21 mouse cellular contexts compared by ENCODE assay signal in the genomic region with DNA sequence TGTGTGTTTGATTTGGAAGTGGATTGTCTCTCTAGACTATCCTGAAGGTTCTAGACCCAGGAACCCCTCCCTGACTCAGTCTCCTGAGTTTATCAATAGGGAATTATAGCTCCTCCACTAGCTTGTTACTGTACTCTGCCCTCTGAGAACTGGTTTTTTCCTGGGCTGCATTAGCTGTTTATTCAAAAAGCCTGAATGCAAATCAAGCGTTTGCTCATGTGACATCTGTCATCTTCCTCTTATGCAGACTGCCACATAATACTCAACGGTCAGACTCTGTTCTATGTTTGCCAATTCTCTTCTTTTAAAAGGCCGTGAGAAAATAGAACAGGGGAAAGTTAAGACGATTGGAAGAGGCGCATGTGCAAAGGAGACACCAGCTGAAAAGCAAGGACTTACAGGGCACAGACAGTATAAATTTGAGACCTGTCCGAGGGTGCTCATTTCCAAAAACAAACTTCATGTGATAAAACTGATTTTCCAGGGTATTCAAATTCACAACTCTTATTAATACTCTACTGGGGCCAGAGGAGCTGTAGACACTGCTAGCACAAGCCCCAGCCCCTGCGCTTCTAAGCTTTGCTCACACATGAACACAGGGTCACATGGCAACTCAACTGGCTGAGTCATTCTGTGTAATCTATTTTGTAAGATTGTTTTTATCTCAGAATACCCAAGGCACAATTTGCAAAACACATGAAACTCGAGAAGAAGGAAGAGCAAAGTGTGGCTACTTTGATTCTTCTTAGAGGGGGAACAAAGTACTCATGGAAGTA. TPM values are rescaled to one million over a fixed set of nuclear protein-coding genes. Genes with fewer than 3 reads are reported as not detected.
DNase-seq lines count a peak whose midpoint lies in the region; ATAC-seq lines count a peak whose summit lies in the region.
"Had no signal": no experiment of that assay in that cellular context is flagged by ENCODE, and none has a peak within 500 bp of the region (broad histone marks: within the 10 kb centered on the region; RNA-seq: fewer than 3 reads in every experiment).

No protein-coding gene starts in this region.

- no peak overlapping the region for H3K4me3 ChIP-seq in intestine, embryonic 15.5 days (replicated peaks)
- no peak overlapping the region for H3K4me3 ChIP-seq in heart, embryonic 11.5 days (ENCODE audit: low read depth, low read length)
- H3K4me3 ChIP-seq: erythroblast, embryonic 14.5 days; forebrain, embryonic 15.5 days; limb, embryonic 13.5 days; megakaryocyte, embryonic 14.5 days; neural tube, embryonic 13.5 days had no signal

- 0 out of 2 replicates have a peak, but pooled peaks have one; percentile 63 for ATAC-seq in intestine, embryonic 15.5 days
- ATAC-seq in heart, embryonic 11.5 days (replicated peaks; ENCODE audit: insufficient number of reproducible peaks, low FRiP score, low TSS enrichment), result no peak
- ATAC-seq: forebrain, embryonic 15.5 days; hindbrain, postnatal 0 days had no signal

- WGBS in intestine, embryonic 15.5 days, result 68% methylated on average over 8 of the region's 8 CpGs
- WGBS in heart, embryonic 11.5 days (ENCODE audit: insufficient replicate concordance), result 76% methylated on average over 8 of the region's 8 CpGs

- H3K4me1 ChIP-seq in intestine, embryonic 15.5 days (replicated peaks), result no peaks in the 10 kb centered on the region
- peaks cover 4% of the 10 kb centered on the region; the same call in 1 of the 2 replicates for H3K4me1 ChIP-seq in heart, embryonic 11.5 days (ENCODE audit: control insufficient read depth, insufficient read depth, low read length)
- H3K4me1 ChIP-seq: forebrain, embryonic 15.5 days; limb, embryonic 13.5 days; neural tube, embryonic 13.5 days had no signal

- H3K27ac ChIP-seq in intestine, embryonic 15.5 days, result no peak overlapping the region
- H3K27ac ChIP-seq in heart, embryonic 11.5 days (ENCODE audit: low read depth, low read length), result no peak overlapping the region
- H3K27ac ChIP-seq: forebrain, embryonic 15.5 days; hindbrain, postnatal 0 days; limb, embryonic 13.5 days; neural tube, embryonic 13.5 days had no signal

- peak; percentile 10 for DNase-seq in lung, postnatal 36 days
- no peak for DNase-seq in lung, postnatal 4 days
- DNase-seq in NIH3T3 (ENCODE audit: low read depth), result peak; percentile 39
- DNase-seq in right cerebral cortex, postnatal 25 days, result no peak
- DNase-seq in natural killer cell, adult 2 months (ENCODE audit: low spot score in 2 of 2), result no peak
- DNase-seq: cerebellum, postnatal 10 days; gastrocnemius, postnatal 14 days; heart, postnatal 14 days; lung, adult 2 months; thymus, postnatal 14 days had no signal

- H3K4me2 ChIP-seq in intestine, embryonic 15.5 days (replicated peaks), result no peak overlapping the region
- H3K4me2 ChIP-seq in heart, embryonic 11.5 days, result no peak overlapping the region
- H3K4me2 ChIP-seq: forebrain, embryonic 15.5 days; limb, embryonic 13.5 days; neural tube, embryonic 13.5 days had no signal

- H3K27me3 ChIP-seq in intestine, embryonic 15.5 days (replicated peaks), result no peaks in the 10 kb centered on the region
- H3K27me3 ChIP-seq in heart, embryonic 11.5 days (ENCODE audit: control insufficient read depth, insufficient read depth, low read length), result no peaks in the 10 kb centered on the region
- H3K27me3 ChIP-seq: forebrain, embryonic 15.5 days; limb, embryonic 13.5 days; megakaryocyte, embryonic 14.5 days; neural tube, embryonic 13.5 days had no signal

- no peak overlapping the region for H3K9ac ChIP-seq in intestine, embryonic 15.5 days
- H3K9ac ChIP-seq in heart, embryonic 11.5 days (ENCODE audit: low read depth, low read length), result no peak overlapping the region
- H3K9ac ChIP-seq: forebrain, embryonic 15.5 days; limb, embryonic 13.5 days; neural tube, embryonic 13.5 days had no signal

- H3K36me3 ChIP-seq in intestine, embryonic 15.5 days, result no peaks in the 10 kb centered on the region
- no peaks in the 10 kb centered on the region for H3K36me3 ChIP-seq in heart, embryonic 11.5 days (ENCODE audit: control insufficient read depth, insufficient read depth, low read length)
- H3K36me3 ChIP-seq: forebrain, embryonic 15.5 days; limb, embryonic 13.5 days; neural tube, embryonic 13.5 days had no signal

- no peaks in the 10 kb centered on the region for H3K9me3 ChIP-seq in intestine, embryonic 15.5 days
- no peaks in the 10 kb centered on the region for H3K9me3 ChIP-seq in heart, embryonic 11.5 days (replicated peaks; ENCODE audit: control insufficient read depth, low read length)
- H3K9me3 ChIP-seq: forebrain, embryonic 15.5 days; limb, embryonic 13.5 days; neural tube, embryonic 13.5 days had no signal

RNA-seq across cellular contexts. Expression of a gene that starts 1.2 kb away (rescaled TPM):
- 0.13 and 0.25 TPM in 2 replicates for polyA plus RNA-seq in intestine, embryonic 15.5 days (2015; fragmentation: Nextera tagmentation; extraction: Ambion mirVana)
- polyA plus RNA-seq in heart, embryonic 11.5 days (2014; fragmentation: Nextera tagmentation; extraction: Ambion mirVana), result not detected in 2 replicates
- polyA plus RNA-seq: erythroblast, embryonic 14.5 days; forebrain, embryonic 15.5 days; hindbrain, postnatal 0 days; kidney, embryonic 14.5 days; limb, embryonic 13.5 days; lung, adult 2 months; neural tube, embryonic 13.5 days; stomach, embryonic 14.5 days had no signal

RNA-seq across cellular contexts. Expression of a gene that starts 7.3 kb away (rescaled TPM):
- 1.0 and 1.7 TPM in 2 replicates for polyA plus RNA-seq in intestine, embryonic 15.5 days (2015; fragmentation: Nextera tagmentation; extraction: Ambion mirVana)
- 1.4 and 1.6 TPM in 2 replicates for polyA plus RNA-seq in heart, embryonic 11.5 days (2014; fragmentation: Nextera tagmentation; extraction: Ambion mirVana)
- polyA plus RNA-seq: erythroblast, embryonic 14.5 days; small intestine, adult 2 months had no signal

RNA-seq across cellular contexts. Expression of a gene that starts 50.9 kb away (rescaled TPM):
- polyA plus RNA-seq in intestine, embryonic 15.5 days (2015; fragmentation: Nextera tagmentation; extraction: Ambion mirVana), result 19.2 and 19.4 TPM in 2 replicates
- polyA plus RNA-seq in heart, embryonic 11.5 days (2014; fragmentation: Nextera tagmentation; extraction: Ambion mirVana), result 17.0 and 17.2 TPM in 2 replicates

Comparison
In these comparisons a context has a peak if more than half of its experiments do, and no peak if none do; other contexts are left out.
1. DNase-seq: peak in lung, postnatal 36 days (single experiment) and NIH3T3 (single experiment); none in lung, postnatal 4 days (0 of 2), right cerebral cortex, postnatal 25 days (single experiment) and natural killer cell, adult 2 months (0 of 2).